Mouse (Mus musculus) kidney, postnatal 36 days (tissue): ENCODE data around the gene Tmem181a.
"Not testable (repeated sequence)": the region's sequence is repeated elsewhere in the genome, so short reads cannot be mapped to it uniquely, and the experiment has no call there.

Source experiments
- DNase-seq, 2 experiments: peaks; one replicate each; pipeline ENCODE4 v3.0.0; 2021 to 2022; ENCODE audit warnings: mixed read lengths in 2 of 2

Tmem181a gene

DNA sequence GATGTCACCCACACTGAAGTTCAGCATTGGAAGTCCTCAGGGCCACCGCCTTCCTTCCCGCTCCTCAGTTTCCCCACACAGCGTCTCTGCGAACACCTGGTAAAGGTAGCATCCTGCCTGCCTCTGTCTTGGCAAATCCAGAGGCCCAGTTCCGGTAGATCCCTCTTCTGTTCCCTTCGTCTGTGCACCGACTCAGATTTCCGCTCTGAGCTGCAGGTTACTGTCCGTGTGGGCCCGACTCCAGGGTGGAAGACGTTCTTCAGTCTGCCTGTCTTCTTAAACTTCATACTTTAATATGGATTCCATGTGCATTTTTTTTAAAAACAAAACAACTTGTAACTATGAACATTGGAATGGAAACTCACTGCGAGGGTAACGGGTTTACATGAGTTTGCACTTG lies 49.8 kb downstream of the Tmem181a start:
- not testable (repeated sequence) for DNase-seq

DNA sequence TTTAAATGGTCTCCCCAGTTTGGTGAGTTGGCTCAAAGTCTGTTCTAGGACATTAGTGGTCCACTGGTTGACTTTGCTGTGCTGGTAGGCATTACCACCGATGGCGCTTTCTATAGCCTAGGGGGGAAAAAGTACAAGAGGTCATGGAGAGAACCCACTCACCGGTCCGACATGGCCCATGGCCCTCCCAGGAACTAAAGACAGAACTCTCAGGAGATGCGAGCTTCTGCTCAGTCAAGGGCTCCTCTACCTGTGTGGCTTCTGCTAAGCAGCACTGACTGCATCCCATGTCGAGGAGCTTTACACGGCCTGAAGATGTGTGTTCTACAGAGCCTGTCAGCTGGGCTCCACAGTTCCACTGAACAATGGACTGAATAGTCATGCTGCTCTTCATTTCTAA lies 55.1 kb downstream of the Tmem181a start:
- DNase-seq, result not testable (repeated sequence)

GRCm38 (mm10) chr17:6312755-6313154 lies 56.1 kb downstream of the Tmem181a start:
- DNase-seq, result peak in 1 of 2 experiments; percentile 17

DNA sequence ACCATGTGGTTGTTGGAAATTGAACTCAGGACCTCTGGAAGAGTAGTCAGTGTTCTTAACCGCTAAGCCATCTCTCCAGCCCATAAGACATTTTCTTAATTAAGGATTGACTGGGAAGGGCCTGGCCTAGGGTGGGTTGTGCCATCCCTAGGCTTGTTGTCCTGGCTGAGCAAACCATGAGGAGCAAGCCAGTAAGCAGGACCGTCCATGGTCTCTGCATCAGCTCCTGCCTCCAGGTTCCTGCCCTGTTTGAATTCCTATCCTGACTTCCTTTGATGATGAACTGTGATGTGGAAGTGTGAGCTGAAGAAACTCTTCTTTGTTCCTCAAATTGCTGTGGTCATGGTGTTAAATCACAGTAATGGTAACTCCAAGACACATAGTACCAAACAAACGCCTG lies 57.8 kb downstream of the Tmem181a start:
- not testable (repeated sequence) for DNase-seq

DNA sequence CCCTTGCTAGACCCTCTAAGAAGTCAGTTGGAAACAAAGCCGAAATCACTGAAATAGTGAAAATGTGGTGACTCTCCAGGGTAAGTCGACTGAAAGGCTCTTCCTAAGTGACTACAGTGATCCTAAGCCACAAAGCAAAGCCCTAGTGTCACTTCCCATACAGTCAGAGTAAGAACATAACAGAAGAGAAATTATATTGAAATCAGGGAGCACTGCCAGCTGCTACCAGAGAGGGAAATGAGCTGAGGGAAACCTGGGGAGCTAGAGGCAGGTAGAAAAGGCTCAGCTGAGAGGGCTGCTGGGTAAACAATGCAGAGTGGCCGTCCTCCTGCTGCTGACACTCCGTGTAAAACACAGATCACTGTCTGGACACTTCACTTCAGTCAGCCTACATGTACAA lies 59.0 kb downstream of the Tmem181a start:
- DNase-seq, result not testable (repeated sequence)

DNA sequence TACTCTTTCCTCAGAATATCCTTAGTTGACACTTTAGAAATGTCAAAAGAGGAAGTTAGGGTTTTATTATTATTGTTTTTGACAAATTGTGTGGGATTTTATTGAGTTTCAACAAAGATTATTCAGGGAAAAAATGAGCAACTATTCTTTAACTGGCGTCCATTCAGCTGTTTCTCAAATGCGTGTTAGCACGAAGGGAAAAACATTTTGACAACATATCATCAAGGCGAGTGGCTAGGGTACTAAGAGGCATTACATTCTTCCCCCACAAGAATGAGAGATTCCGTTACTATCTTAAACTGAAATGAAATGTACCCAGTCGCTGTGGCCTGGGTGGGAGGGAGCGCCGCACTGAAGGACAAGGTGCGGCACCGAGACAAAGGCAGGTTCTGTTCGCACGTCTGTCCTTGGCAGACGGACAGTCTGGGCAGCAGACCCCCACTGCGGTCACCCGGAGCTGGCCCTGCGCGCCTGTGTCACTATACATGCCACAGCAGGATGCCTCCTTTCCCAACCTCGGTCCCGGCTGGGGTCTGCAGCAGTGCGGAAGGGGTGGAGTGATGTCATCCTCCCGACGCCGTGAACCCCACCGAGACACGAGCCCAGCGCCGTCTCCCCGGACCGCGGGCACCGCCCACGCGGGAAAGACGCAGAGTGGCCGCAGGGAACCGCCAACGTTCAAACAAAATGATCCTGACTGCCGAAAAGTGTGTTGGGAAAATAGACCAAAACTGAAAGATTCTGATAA lies 59.9 kb downstream of the Tmem181a start:
- DNase-seq, result peak; percentile 31 to 65

DNA sequence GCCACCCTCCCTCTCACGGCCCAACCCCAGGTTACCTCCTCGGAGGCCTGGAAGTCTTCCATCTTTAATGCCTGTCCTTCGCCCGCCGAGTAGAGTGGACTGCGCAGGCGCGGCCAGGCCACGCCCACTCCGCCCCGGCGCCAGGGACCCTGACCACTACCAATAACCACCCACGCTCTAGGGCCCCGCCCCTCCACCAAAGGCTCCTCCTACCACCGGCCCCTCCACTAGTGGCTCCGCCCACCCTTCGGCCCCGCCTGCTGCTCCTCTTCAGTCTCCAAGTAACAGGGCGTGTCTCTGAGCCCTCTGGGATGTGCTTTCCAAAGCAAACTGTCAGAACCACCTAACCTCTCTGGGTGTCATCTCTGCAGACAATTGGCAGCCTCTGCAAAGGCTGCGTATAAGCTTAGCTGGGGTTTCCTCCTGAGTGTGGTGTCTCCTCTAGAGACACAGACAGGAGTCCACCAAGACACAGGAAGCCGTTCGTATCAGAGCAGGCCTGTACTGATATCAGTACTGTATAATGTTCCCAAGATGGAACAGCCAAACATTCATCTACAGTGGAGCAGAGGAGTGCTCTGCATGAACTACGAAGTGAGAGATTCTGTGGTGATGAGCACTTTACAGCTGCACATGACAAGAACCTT lies 60.8 kb downstream of the Tmem181a start, which contains the start of gene Dynlt1a:
Dynlt1a (minus strand) TSS at position 162 of the 647 bp plus-strand sequence.
- DNase-seq, result peak; percentile 97 to 99

DNA sequence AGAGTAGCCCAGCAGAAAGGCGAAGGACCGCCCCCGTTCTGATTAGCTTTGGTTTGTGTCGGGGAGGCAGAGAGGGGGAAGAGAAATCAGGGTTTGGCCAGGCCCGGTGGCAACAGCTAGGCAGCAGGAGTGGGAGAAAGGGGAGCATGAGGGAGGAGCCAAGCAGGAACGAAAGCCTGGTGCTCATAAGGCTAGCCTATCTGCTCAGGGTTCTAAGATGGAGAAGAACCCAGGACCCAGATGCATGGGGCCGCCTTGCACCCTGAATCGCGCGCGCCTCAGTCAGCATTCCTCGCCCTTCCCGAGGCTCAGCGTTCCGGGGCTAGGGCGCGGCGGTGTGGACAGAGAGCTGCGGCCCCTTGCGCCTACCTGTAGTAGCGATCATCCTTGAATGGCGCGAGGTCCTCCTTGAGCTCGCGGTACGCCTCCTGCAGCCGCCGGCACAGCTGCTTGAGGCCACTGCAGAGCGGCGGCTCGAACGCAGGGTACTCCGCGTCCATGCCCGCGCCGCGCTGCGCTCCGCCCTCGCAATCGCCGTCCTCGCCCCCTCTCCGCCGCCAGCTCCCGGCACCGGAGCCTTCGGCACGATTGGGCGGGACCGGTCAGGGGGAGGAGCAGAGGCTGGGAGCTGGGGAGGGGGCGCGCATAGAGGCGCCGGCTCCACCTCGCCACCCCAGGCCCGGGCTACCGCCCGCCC lies 64.6 kb downstream of the Tmem181a start:
- DNase-seq, result not testable (repeated sequence)

GRCm38 (mm10) chr17:6321778-6322101 lies 65.1 kb downstream of the Tmem181a start:
- DNase-seq, result not testable (repeated sequence)

- not testable (repeated sequence) for DNase-seq
These were observed 68.4 kb downstream of the Tmem181a start for GRCm38 (mm10) chr17:6325021-6325420.

DNA sequence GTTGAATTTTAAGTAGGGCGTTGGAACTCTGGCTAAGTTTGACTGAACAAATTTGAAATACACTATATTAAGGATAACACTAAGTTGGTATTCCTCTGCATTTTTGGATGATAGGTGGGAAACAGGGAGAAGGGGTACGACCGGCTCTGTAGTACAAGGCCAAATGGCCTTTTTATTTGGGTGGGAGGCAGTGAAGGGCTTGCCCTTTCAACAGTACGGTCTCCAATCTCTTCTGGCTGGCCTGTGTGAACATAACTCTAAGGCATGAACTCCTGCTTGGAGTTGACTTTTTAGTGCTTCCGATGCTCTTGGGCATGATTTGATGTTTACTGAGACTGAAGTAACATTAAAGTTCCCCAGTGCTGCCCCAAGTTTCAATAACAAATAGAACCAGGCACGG lies 68.9 kb downstream of the Tmem181a start:
- not testable (repeated sequence) for DNase-seq

DNA sequence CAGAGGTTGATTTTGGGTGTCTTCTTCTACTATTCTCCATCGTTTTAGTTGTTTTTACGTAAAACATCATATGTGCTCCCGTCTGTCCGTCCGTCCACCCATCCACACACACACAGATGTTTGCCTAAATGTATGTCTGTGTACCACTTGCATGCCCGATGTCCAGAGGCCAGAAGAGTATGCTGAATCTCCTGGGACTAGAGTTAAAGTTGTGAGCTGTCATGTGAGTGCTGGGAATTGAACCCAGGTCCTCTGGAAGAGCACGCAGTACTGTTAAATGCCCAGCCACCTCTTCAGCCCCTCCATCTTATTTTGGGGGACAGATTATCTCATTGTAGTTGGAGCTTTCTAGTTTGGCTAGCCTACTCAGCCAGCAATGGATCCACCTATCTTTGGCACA lies 70.9 kb downstream of the Tmem181a start:
- not testable (repeated sequence) for DNase-seq

GRCm38 (mm10) chr17:6328997-6329396 lies 72.3 kb downstream of the Tmem181a start:
- DNase-seq, result not testable (repeated sequence)

- DNase-seq, result not testable (repeated sequence)
These were observed 86.1 kb downstream of the Tmem181a start for GRCm38 (mm10) chr17:6342606-6343294.

DNA sequence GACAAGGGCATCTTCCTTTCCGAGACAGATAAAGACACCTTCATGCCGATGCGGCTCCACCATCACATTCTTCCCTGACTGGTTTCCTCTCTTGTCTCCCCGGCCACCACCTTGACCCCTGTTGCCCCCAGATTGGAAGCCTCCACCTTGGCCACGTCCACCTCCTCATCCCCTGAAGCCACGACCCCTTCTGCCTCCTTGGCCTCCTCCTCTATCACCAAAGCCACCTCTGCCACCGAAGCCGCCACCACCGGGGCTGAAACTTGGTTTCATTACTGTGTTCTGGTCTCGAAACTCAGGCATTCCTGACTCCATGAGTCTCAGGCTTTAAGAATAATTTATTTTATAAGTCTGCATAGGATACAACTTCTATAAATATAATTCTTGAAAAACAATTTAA lies 98.6 kb downstream of the Tmem181a start:
- peak in 1 of 2 experiments; percentile 1 for DNase-seq
